Mouse (Mus musculus) liver, embryonic 12.5 days (tissue): ENCODE results near the gene Dnmt3b. TPM values are rescaled to one million over a fixed set of nuclear protein-coding genes. Genes with fewer than 3 reads are reported as not detected.

ENCODE experiments used
- ATAC-seq: fragments of 200-750 bp; cut with Nextera tagmentation; 2 replicates; pipeline ENCODE4 v1.8.0; 2017; ENCODE audit warnings: moderate number of reproducible peaks, mild to moderate bottlenecking, moderate library complexity
- H3K27ac ChIP-seq: fragments of 300-500 bp; sonication (generic); 2 replicates; pipeline ENCODE4 v1.5.1; 2016; ENCODE audit warnings: mild to moderate bottlenecking
- H3K27me3 ChIP-seq: fragments of 300-500 bp; sonication (generic); replicated peaks from 2 replicates; pipeline ENCODE4 v1.6.1; 2016; ENCODE audit warnings: mild to moderate bottlenecking, moderate library complexity
- H3K36me3 ChIP-seq: fragments of 300-500 bp; sonication (generic); 2 replicates; pipeline ENCODE4 v1.6.1; 2016; ENCODE audit warnings: mild to moderate bottlenecking, moderate library complexity
- H3K4me1 ChIP-seq: fragments of 300-500 bp; sonication (generic); 2 replicates; pipeline ENCODE4 v1.6.1; 2016
- H3K4me2 ChIP-seq: fragments of 300-500 bp; sonication (generic); 2 replicates; pipeline ENCODE4 v1.6.1; 2016; ENCODE audit warnings: mild to moderate bottlenecking, moderate library complexity
- H3K4me3 ChIP-seq: fragments of 300-500 bp; sonication (generic); 2 replicates; pipeline ENCODE4 v1.5.1; 2016; ENCODE audit warnings: mild to moderate bottlenecking, moderate library complexity
- H3K9ac ChIP-seq: fragments of 300-500 bp; sonication (generic); 2 replicates; pipeline ENCODE4 v1.6.1; 2016; ENCODE audit warnings: mild to moderate bottlenecking, moderate library complexity
- H3K9me3 ChIP-seq: fragments of 300-500 bp; sonication (generic); replicated peaks from 2 replicates; pipeline ENCODE4 v1.6.1; 2016; ENCODE audit warnings: mild to moderate bottlenecking, moderate library complexity
- WGBS: fragments of 180-500 bp; shearing (Covaris S2); methylation state at CpG from one replicate; pipeline ENCODE4 v1.1.7; 2016; ENCODE audit not compliant: insufficient replicate concordance; 5-methylcytosine and 5-hydroxymethylcytosine counted together
- polyA plus RNA-seq: library from polyadenylated mRNA; unstranded; fragments of >200 nt; fragmentation: Nextera tagmentation; extraction: Ambion mirVana; gene quantifications from 2 replicates; pipeline ENCODE4 v1.2.1, GENCODE M21; 2016

Gene Dnmt3b
- 16.6 and 17.1 TPM in 2 replicates for polyA plus RNA-seq

GRCm38 (mm10) chr2:153649298-153650013, at the start of gene Dnmt3b:
Gene Dnmt3b (plus strand): TSS chr2:153649450.
- Histone ChIP-seq H3K4me1 (peaks cover 26% of the 10 kb centered on the region), H3K27me3 (peaks cover 27% of the 10 kb centered on the region), H3K4me3 (peak within 1 kb of the TSS; percentile 78), H3K27ac (peak within 1 kb of the TSS; percentile 32; the same call in 1 of the 2 replicates), H3K9ac (peak within 1 kb of the TSS; percentile 80), H3K4me2 (peak within 1 kb of the TSS; percentile 98), H3K36me3 (no peaks in the 10 kb centered on the region), H3K9me3 (no peaks in the 10 kb centered on the region)
- WGBS, result 2% methylated on average over 78 of the region's 93 CpGs
- peak; percentile 70 for ATAC-seq

DNA sequence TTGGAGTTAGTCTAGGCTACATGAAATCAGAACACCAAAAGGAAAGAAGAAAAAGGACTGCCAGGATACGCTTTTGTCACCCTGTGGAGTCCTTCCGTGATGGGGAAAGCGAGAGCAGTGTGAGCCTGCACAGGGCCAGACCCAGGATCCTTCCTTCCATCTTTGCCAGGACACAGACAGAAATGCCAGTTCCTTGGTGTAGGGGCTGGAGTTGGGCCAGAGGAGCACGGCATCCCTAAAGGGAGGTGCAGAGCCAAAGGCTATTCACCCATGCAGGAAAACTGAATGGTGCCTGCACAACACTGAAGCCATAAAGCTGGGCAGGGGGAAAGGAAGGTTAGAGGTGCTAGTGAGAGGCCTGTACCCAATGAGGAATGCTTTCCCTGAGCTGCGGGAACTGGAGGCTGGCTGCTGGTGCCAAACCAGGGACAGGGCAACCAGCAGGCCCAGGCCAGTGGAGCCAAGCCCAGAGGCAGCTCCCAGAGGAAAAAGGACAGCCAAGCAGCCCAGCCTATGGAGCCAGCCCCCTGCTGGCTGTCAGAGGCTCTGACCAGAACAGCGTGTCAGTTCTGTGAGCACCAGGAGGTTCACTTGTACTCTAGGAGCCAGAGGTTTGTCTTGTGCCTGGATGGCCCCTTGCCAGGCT, 49.1 kb upstream of the Dnmt3b start:
- Histone ChIP-seq H3K4me3 (no peak overlapping the region), H3K9me3 (no peaks in the 10 kb centered on the region), H3K4me1 (peaks cover 37% of the 10 kb centered on the region), H3K4me2 (no peak overlapping the region), H3K9ac (peak overlapping the region; percentile 54), H3K27me3 (no peaks in the 10 kb centered on the region), H3K27ac (peak overlapping the region; percentile 49), H3K36me3 (no peaks in the 10 kb centered on the region)
- 61% methylated on average over 6 of the region's 6 CpGs for WGBS
- peak; percentile 57; the same call in 1 of the 2 replicates for ATAC-seq

DNA sequence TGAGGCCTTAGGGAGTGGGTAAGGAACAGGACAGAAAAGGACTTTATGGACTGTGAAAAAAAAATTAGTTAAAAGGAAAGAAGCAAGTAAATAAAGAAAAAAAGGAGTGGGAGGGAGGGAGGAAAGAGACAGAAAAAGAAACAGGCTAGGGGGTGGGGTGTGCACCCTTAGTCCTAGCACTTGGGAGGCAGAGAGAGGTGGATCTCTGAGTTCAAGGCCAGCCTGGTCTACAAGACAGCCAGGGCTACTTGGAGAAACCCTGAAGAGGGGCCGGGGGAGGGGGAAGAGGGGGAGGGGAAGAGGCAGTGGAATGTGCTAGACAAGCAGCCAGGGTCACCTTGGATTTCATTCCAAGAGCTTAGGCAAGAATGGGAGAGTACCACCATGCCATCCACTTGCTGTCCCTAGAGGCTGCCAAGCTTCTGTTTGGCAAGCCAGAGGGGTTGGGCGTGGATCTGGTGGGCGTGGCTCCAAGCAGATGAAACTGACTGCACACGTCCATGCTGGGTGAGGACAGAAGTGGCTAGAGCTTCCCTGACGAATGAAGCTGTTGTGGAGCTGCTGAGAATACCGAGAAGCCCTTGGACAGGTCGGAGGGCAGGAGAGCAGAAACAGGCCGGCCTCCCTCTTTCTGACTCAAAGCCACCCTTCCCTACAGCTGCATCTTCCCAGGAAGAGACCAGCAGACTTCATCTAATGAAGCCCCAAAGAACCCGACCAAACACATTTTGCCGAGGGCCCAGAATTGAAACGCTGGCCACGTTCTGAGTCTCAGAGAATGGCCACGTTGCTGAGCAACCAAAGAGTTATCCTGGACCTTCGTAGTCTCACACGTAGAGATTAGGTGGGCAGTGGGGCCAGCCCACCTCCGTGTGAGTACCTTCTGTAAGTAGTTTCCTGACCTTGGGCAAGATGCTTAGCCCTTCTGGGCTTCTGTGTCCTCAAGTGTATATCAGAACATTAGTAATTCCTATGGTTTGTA, 48.3 kb upstream of the Dnmt3b start:
- no peaks in the 10 kb centered on the region for H3K36me3 ChIP-seq
- H3K4me3 ChIP-seq, result no peak overlapping the region
- peak; percentile 80 for ATAC-seq
- no peaks in the 10 kb centered on the region for H3K27me3 ChIP-seq
- peak overlapping the region; percentile 54 for H3K9ac ChIP-seq
- H3K27ac ChIP-seq, result peak overlapping the region; percentile 49
- H3K9me3 ChIP-seq, result no peaks in the 10 kb centered on the region
- peaks cover 39% of the 10 kb centered on the region for H3K4me1 ChIP-seq
- WGBS, result 46% methylated on average over 16 of the region's 16 CpGs
- peak overlapping the region; percentile 42 for H3K4me2 ChIP-seq

DNA sequence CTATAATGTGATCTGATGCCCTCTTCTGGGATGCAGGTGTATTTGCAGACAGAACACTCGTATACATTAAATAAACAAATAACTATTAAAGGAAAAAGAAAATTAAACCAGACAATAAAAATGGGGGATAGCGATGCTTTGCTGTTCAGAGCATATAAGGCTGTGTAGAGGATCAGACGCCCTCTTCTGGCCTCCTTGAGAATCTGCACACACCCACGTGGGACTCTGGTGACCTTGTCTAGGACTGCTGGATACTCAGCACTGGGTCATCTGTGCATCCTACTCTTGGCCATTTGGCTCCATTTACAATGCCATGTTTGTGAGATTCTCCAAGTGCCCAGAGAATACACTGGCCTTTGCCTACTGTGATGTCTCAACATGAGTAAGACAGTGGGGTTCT, 45.5 kb upstream of the Dnmt3b start:
- no peak overlapping the region for H3K4me2 ChIP-seq
- H3K27me3 ChIP-seq, result no peaks in the 10 kb centered on the region
- peak overlapping the region; percentile 18; the same call in 1 of the 2 replicates for H3K27ac ChIP-seq
- H3K4me1 ChIP-seq, result peaks cover 58% of the 10 kb centered on the region
- H3K9ac ChIP-seq, result no peak overlapping the region
- H3K9me3 ChIP-seq, result no peaks in the 10 kb centered on the region
- WGBS, result 32% methylated on average over 4 of the region's 4 CpGs
- no peak overlapping the region for H3K4me3 ChIP-seq
- ATAC-seq, result no peak
- no peaks in the 10 kb centered on the region for H3K36me3 ChIP-seq

DNA sequence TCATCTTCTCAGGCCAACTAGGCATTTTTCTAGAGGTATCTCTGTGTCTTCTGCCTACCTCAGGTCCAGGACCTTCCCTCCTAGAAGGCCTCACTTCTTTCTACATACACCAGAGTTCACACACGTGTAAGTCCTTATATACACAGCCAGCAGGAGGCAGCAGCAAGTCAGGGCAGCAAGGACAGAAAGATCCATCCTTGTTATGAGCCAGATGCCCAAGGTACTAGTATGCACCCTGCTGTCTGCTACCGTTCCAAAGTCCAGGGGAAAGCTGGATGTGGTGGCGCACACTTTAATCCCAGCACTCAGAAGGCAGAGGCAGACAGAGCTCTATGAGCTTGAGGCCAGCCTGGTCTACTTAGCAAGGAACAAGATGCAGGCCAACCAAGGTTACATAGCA, 42.8 kb upstream of the Dnmt3b start:
- Histone ChIP-seq H3K36me3 (no peaks in the 10 kb centered on the region), H3K9ac (no peak overlapping the region), H3K9me3 (no peaks in the 10 kb centered on the region), H3K27me3 (no peaks in the 10 kb centered on the region), H3K27ac (peak overlapping the region; percentile 92; the same call in 1 of the 2 replicates), H3K4me3 (no peak overlapping the region), H3K4me2 (no peak overlapping the region), H3K4me1 (peaks cover 70% of the 10 kb centered on the region)
- ATAC-seq, result no peak
- WGBS, result 72% methylated on average over 3 of the region's 3 CpGs

- H3K27ac ChIP-seq, result peak overlapping the region; percentile 92
- no peaks in the 10 kb centered on the region for H3K36me3 ChIP-seq
- H3K4me3 ChIP-seq, result peak overlapping the region; percentile 20; the same call in 1 of the 2 replicates
- no peaks in the 10 kb centered on the region for H3K27me3 ChIP-seq
- H3K4me1 ChIP-seq, result peaks cover 83% of the 10 kb centered on the region
- H3K9ac ChIP-seq, result peak overlapping the region; percentile 54
- ATAC-seq, result peak; percentile 89
- 17% methylated on average over 13 of the region's 13 CpGs for WGBS
- H3K4me2 ChIP-seq, result peak overlapping the region; percentile 62
- H3K9me3 ChIP-seq, result no peaks in the 10 kb centered on the region
These were observed 41.3 kb upstream of the Dnmt3b start for GRCm38 (mm10) chr2:153607870-153608515.

DNA sequence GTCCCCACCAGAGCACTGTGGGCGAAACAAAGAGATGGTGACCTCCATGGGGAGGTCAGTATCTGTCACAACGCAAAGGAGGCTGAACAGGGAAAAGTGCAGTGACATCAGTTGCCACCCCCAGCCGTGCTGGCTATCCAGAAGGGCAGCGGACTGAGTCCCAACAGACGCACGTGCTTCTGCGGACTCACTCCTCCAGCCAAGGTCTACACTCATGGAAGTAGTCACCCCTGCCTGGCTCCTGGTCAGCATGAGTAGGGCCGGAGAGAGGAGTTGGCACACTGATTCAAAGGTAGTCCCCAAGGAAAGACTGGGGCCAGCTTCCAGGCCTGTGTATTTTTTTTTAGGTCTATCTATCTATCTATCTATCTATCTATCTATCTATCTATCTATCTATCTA, 40.2 kb upstream of the Dnmt3b start:
- H3K27me3 ChIP-seq, result no peaks in the 10 kb centered on the region
- peak overlapping the region; percentile 92 for H3K27ac ChIP-seq
- no peaks in the 10 kb centered on the region for H3K36me3 ChIP-seq
- no peak overlapping the region for H3K4me3 ChIP-seq
- 60% methylated on average over 8 of the region's 8 CpGs for WGBS
- peak overlapping the region; percentile 62 for H3K4me2 ChIP-seq
- H3K9ac ChIP-seq, result peak overlapping the region; percentile 54; the same call in 1 of the 2 replicates
- ATAC-seq, result no peak
- peaks cover 83% of the 10 kb centered on the region for H3K4me1 ChIP-seq
- no peaks in the 10 kb centered on the region for H3K9me3 ChIP-seq

- Histone ChIP-seq H3K4me2 (peak overlapping the region; percentile 54), H3K4me3 (no peak overlapping the region), H3K27ac (peak overlapping the region; percentile 86), H3K27me3 (no peaks in the 10 kb centered on the region), H3K4me1 (peaks cover 78% of the 10 kb centered on the region), H3K9me3 (no peaks in the 10 kb centered on the region), H3K36me3 (no peaks in the 10 kb centered on the region), H3K9ac (peak overlapping the region; percentile 36)
- peak; percentile 55 for ATAC-seq
- WGBS, result 8% methylated on average over 9 of the region's 9 CpGs
These were observed 39.7 kb upstream of the Dnmt3b start for GRCm38 (mm10) chr2:153609548-153609947.

GRCm38 (mm10) chr2:153610426-153611240, 38.6 kb upstream of the Dnmt3b start:
- H3K4me2 ChIP-seq, result peak overlapping the region; percentile 54
- peaks cover 76% of the 10 kb centered on the region for H3K4me1 ChIP-seq
- 5% methylated on average over 14 of the region's 14 CpGs for WGBS
- H3K27me3 ChIP-seq, result no peaks in the 10 kb centered on the region
- peak overlapping the region; percentile 25 for H3K9ac ChIP-seq
- ATAC-seq, result peak; percentile 72
- H3K9me3 ChIP-seq, result no peaks in the 10 kb centered on the region
- H3K4me3 ChIP-seq, result no peak overlapping the region; the same call in 1 of the 2 replicates
- H3K27ac ChIP-seq, result peak overlapping the region; percentile 86
- peaks cover 4% of the 10 kb centered on the region; the same call in 1 of the 2 replicates for H3K36me3 ChIP-seq

- Histone ChIP-seq H3K27me3 (no peaks in the 10 kb centered on the region), H3K9ac (peak overlapping the region; percentile 25), H3K27ac (peak overlapping the region; percentile 86), H3K9me3 (no peaks in the 10 kb centered on the region), H3K4me1 (peaks cover 71% of the 10 kb centered on the region), H3K36me3 (peaks cover 4% of the 10 kb centered on the region; the same call in 1 of the 2 replicates), H3K4me2 (peak overlapping the region; percentile 54), H3K4me3 (no peak overlapping the region)
- WGBS, result 18% methylated on average over 7 of the region's 7 CpGs
- ATAC-seq, result no peak
These were observed 38.0 kb upstream of the Dnmt3b start for GRCm38 (mm10) chr2:153611241-153611630.
